Mouse (Mus musculus): Measurements from ENCODE around the gene Txn1. TPM values are rescaled to one million over a fixed set of nuclear protein-coding genes. Genes with fewer than 3 reads are reported as not detected.

Gene Txn1
- 385 and 393 TPM in 2 replicates for polyA plus RNA-seq (2015; fragmentation: Nextera tagmentation; extraction: Ambion mirVana)

GRCm38 (mm10) chr4:57956029-57956960, at the start of gene Txn1:
Txn1 (minus strand) TSS chr4:57956411.
- peak within 1 kb of the TSS; percentile 63 for H3K4me2 ChIP-seq (replicated peaks)
- peak; percentile 99 for ATAC-seq (ENCODE audit: insufficient number of reproducible peaks, low FRiP score, low TSS enrichment, low read depth)
- peaks cover 34% of the 10 kb centered on the region for H3K4me1 ChIP-seq
- H3K27me3 ChIP-seq = no peaks in the 10 kb centered on the region
- peak within 1 kb of the TSS; percentile 76 for H3K9ac ChIP-seq
- H3K36me3 ChIP-seq = peaks cover 7% of the 10 kb centered on the region
- no peaks in the 10 kb centered on the region for H3K9me3 ChIP-seq (replicated peaks)
- peak within 1 kb of the TSS; percentile 87 for H3K4me3 ChIP-seq (replicated peaks)
- H3K27ac ChIP-seq (replicated peaks) = peak within 1 kb of the TSS; percentile 95
- under 1% methylated on average over 71 of the region's 71 CpGs for WGBS

DNA sequence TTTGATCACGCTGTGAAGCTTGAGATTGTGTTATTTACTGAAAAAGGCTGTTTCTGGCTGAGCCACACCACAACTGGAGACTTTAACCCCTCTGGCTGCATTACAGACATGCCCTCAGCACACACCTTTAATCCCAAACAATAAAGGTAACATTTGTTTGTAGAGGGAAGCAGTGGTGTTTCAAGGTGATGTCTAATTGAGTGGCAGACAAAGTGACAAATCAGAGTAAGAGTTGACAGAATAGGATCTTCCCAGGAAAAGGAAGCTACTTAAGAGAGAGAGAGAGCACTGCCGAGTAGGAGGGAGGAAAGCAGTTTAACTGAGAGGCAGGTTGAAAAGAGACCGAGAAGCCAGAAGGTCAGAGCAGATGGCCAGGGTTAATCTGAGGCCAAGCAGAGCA, 47.3 kb upstream of the Txn1 start:
- no peak for ATAC-seq (ENCODE audit: insufficient number of reproducible peaks, low FRiP score, low TSS enrichment, low read depth)
- Histone ChIP-seq H3K27me3 (no peaks in the 10 kb centered on the region), H3K27ac (replicated peaks) (no peak overlapping the region), H3K9ac (no peak overlapping the region), H3K9me3 (replicated peaks) (no peaks in the 10 kb centered on the region), H3K36me3 (no peaks in the 10 kb centered on the region), H3K4me2 (replicated peaks) (no peak overlapping the region), H3K4me3 (replicated peaks) (no peak overlapping the region), H3K4me1 (no peaks in the 10 kb centered on the region)
- 52% methylated on average over 3 of the region's 3 CpGs for WGBS

DNA sequence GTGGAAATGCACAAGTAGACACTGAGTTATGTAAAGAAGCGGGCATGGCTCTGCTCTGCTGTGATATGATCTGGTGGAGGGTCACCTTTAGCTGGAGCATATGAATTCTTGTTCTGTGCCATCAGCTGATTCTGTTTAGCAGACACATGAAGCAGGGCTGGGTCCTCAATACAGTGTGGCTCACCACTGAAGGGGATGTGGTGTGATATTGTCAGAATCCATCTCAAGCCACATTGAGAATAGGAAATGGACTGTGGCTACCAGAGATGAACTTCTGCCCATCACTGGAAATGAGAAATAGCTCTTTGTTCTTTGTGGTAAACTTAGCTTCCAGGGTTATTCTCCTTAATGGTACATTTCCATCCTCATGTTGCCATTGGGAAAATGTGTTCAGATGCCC, 35.2 kb upstream of the Txn1 start:
- no peak for ATAC-seq (ENCODE audit: insufficient number of reproducible peaks, low FRiP score, low TSS enrichment, low read depth)

DNA sequence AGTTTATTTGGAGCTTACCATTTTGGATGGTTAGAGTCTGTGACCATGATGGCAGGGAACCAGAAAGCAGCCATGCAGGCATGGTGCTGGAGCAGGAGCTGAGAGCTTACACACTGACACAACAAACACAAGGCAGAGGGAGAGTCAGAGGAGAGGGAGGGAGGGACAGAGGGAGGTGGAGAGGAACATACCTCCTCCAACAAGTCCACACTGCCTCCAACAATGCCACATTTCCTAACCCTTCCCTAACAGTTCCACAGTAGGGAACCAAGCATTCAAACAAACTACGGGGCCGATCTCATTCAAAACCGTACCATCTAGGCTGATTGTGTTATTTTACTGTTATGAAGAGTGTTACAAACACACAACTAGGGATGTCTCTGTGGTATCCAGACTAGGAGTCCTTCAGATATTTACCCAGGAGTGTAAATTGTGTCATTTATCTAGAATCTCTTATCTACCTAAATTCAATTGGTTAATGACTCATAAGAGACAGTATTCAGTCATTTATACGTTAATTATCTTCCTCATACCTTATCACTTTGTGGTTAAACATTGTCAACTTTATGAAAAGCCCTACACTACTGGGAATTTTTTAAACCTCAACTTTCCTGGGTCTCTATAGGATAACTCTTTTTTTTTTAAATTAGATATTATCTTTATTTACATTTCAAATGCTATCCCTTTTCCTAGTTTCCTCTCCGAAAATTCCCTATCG, 18.3 kb upstream of the Txn1 start:
- H3K4me3 ChIP-seq (replicated peaks) = no peak overlapping the region
- H3K9ac ChIP-seq = no peak overlapping the region
- no peaks in the 10 kb centered on the region for H3K27me3 ChIP-seq
- no peaks in the 10 kb centered on the region for H3K9me3 ChIP-seq (replicated peaks)
- H3K27ac ChIP-seq (replicated peaks) = no peak overlapping the region
- no peak overlapping the region for H3K4me2 ChIP-seq (replicated peaks)
- 91% methylated on average over 6 of the region's 6 CpGs for WGBS
- no peak for ATAC-seq (ENCODE audit: insufficient number of reproducible peaks, low FRiP score, low TSS enrichment, low read depth)
- no peaks in the 10 kb centered on the region for H3K36me3 ChIP-seq
- no peaks in the 10 kb centered on the region for H3K4me1 ChIP-seq

More for the DNA sequence above, 35.2 kb upstream of the Txn1 start:
- H3K4me3 ChIP-seq (replicated peaks) = no peak overlapping the region
- WGBS = 92% methylated on average over 1 of the region's 1 CpGs
- no peaks in the 10 kb centered on the region for H3K9me3 ChIP-seq (replicated peaks)
- H3K4me2 ChIP-seq (replicated peaks) = no peak overlapping the region
- no peaks in the 10 kb centered on the region for H3K27me3 ChIP-seq
- no peak overlapping the region for H3K27ac ChIP-seq (replicated peaks)
- H3K9ac ChIP-seq = no peak overlapping the region
- no peaks in the 10 kb centered on the region for H3K4me1 ChIP-seq
- H3K36me3 ChIP-seq = no peaks in the 10 kb centered on the region

DNA sequence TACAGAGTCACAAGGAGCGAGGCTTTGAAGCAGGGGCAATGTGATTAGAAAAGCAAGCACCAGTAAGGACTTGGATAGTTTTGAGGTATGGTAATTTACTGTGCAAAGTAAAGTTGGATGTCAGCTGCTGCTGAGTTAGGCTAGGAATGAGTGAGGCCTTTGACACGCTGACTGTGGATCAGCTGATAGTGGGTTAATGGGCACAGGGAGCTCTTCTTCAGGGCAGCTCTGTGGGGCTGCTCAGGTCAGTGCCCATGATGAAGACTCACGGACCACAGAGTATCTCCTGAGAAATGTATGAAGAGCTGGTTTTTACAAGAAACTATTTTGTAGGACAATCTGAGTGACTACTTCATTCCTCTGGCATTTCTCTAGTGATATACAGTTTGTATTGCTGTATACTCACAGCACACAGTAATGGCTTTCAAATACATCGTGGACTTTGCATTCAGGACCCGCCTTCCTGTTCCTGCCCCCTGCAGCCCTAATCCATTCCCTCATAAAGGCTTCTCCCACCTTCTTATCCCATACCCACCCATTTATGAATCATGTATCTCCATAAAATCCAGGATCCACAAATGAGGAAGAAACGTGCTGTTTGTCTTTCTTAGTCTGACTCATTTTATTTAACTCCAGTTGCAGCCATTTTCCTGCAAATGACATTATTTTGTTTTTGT, 17.5 kb upstream of the Txn1 start:
- Histone ChIP-seq H3K9ac (no peak overlapping the region), H3K36me3 (no peaks in the 10 kb centered on the region), H3K4me3 (replicated peaks) (no peak overlapping the region), H3K9me3 (replicated peaks) (no peaks in the 10 kb centered on the region), H3K4me2 (replicated peaks) (no peak overlapping the region), H3K27ac (replicated peaks) (no peak overlapping the region), H3K4me1 (no peaks in the 10 kb centered on the region), H3K27me3 (no peaks in the 10 kb centered on the region)
- WGBS = 82% methylated on average over 6 of the region's 6 CpGs
- no peak for ATAC-seq (ENCODE audit: insufficient number of reproducible peaks, low FRiP score, low TSS enrichment, low read depth)

GRCm38 (mm10) chr4:57970285-57970684, 14.1 kb upstream of the Txn1 start:
- Histone ChIP-seq H3K9ac (no peak overlapping the region), H3K27me3 (no peaks in the 10 kb centered on the region), H3K9me3 (replicated peaks) (no peaks in the 10 kb centered on the region), H3K4me3 (replicated peaks) (no peak overlapping the region), H3K4me2 (replicated peaks) (no peak overlapping the region), H3K36me3 (no peaks in the 10 kb centered on the region), H3K4me1 (no peaks in the 10 kb centered on the region), H3K27ac (replicated peaks) (no peak overlapping the region)
- ATAC-seq (ENCODE audit: insufficient number of reproducible peaks, low FRiP score, low TSS enrichment, low read depth) = 0 out of 2 replicates have a peak, but pooled peaks have one; percentile 43

- 44% methylated on average over 3 of the region's 3 CpGs for WGBS
- no peak overlapping the region for H3K4me3 ChIP-seq (replicated peaks)
- no peaks in the 10 kb centered on the region for H3K36me3 ChIP-seq
- no peaks in the 10 kb centered on the region for H3K27me3 ChIP-seq
- no peak for ATAC-seq (ENCODE audit: insufficient number of reproducible peaks, low FRiP score, low TSS enrichment, low read depth)
- no peaks in the 10 kb centered on the region for H3K9me3 ChIP-seq (replicated peaks)
- no peak overlapping the region for H3K27ac ChIP-seq (replicated peaks)
- no peak overlapping the region for H3K9ac ChIP-seq
- no peaks in the 10 kb centered on the region for H3K4me1 ChIP-seq
- H3K4me2 ChIP-seq (replicated peaks) = no peak overlapping the region
These were observed 11.0 kb upstream of the Txn1 start for GRCm38 (mm10) chr4:57967195-57967594.

DNA sequence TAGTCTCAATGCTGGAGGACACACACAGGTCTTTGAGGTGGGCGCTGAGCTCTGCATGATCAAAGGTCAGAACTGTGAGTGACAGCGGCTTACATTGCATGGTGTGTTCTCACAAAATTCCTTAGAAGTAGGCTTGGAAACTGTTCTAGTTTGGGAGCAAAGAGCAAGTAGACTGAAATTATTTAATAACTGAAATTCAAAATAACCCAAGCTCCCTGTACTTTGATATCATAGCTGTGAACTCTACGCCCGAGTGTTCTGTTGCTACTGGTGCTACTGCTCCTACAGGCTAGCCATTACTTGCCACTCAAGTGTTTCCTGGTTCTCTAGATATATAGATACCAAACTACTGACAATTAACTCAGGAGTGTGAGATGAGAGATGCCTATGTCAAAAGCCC, 9.3 kb upstream of the Txn1 start:
- H3K9me3 ChIP-seq (replicated peaks) = no peaks in the 10 kb centered on the region
- 85% methylated on average over 4 of the region's 4 CpGs for WGBS
- no peak overlapping the region for H3K27ac ChIP-seq (replicated peaks)
- no peaks in the 10 kb centered on the region for H3K36me3 ChIP-seq
- no peak overlapping the region for H3K4me3 ChIP-seq (replicated peaks)
- no peaks in the 10 kb centered on the region for H3K27me3 ChIP-seq
- no peak overlapping the region for H3K4me2 ChIP-seq (replicated peaks)
- no peak overlapping the region for H3K9ac ChIP-seq
- ATAC-seq (ENCODE audit: insufficient number of reproducible peaks, low FRiP score, low TSS enrichment, low read depth) = no peak
- no peaks in the 10 kb centered on the region for H3K4me1 ChIP-seq

- WGBS = 53% methylated on average over 1 of the region's 1 CpGs
- H3K27ac ChIP-seq (replicated peaks) = no peak overlapping the region
- H3K9ac ChIP-seq = no peak overlapping the region
- no peaks in the 10 kb centered on the region for H3K36me3 ChIP-seq
- H3K4me1 ChIP-seq = no peaks in the 10 kb centered on the region
- H3K4me3 ChIP-seq (replicated peaks) = no peak overlapping the region
- no peak overlapping the region for H3K4me2 ChIP-seq (replicated peaks)
- H3K27me3 ChIP-seq = no peaks in the 10 kb centered on the region
- no peaks in the 10 kb centered on the region for H3K9me3 ChIP-seq (replicated peaks)
- ATAC-seq (ENCODE audit: insufficient number of reproducible peaks, low FRiP score, low TSS enrichment, low read depth) = no peak
These were observed 7.9 kb upstream of the Txn1 start for GRCm38 (mm10) chr4:57964143-57964542.

DNA sequence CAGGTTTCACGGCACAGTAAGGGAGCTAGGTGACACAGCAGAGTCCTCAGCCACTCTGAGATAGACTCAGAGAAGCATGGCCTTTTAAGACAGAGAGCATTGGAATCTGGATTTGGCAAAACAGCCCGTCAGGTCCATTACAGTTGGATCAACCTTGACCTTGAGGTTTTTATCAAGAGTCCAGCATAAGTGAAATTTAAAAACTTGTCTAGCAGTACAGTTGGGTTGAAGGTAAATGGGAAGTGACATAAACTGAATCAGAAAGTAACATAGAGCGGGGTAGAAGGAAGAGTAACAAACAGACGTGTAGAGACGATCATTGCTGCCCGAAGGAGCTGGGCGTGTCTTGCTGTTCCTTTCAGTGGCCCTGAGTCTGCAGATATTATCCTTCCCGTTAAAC, 2.8 kb upstream of the Txn1 start:
- WGBS = 78% methylated on average over 8 of the region's 8 CpGs
- no peak for ATAC-seq (ENCODE audit: insufficient number of reproducible peaks, low FRiP score, low TSS enrichment, low read depth)
- H3K4me3 ChIP-seq (replicated peaks) = no peak overlapping the region
- H3K4me1 ChIP-seq = peaks cover 28% of the 10 kb centered on the region
- no peaks in the 10 kb centered on the region for H3K27me3 ChIP-seq
- no peaks in the 10 kb centered on the region for H3K36me3 ChIP-seq
- H3K4me2 ChIP-seq (replicated peaks) = no peak overlapping the region
- no peak overlapping the region for H3K9ac ChIP-seq
- H3K27ac ChIP-seq (replicated peaks) = no peak overlapping the region
- no peaks in the 10 kb centered on the region for H3K9me3 ChIP-seq (replicated peaks)

- no peak for ATAC-seq (ENCODE audit: insufficient number of reproducible peaks, low FRiP score, low TSS enrichment, low read depth)
- no peaks in the 10 kb centered on the region for H3K27me3 ChIP-seq
- H3K36me3 ChIP-seq = no peaks in the 10 kb centered on the region
- WGBS = 57% methylated on average over 9 of the region's 9 CpGs
- no peak overlapping the region for H3K9ac ChIP-seq
- peaks cover 34% of the 10 kb centered on the region for H3K4me1 ChIP-seq
- no peak overlapping the region for H3K4me3 ChIP-seq (replicated peaks)
- no peak overlapping the region for H3K27ac ChIP-seq (replicated peaks)
- no peak overlapping the region for H3K4me2 ChIP-seq (replicated peaks)
- no peaks in the 10 kb centered on the region for H3K9me3 ChIP-seq (replicated peaks)
These were observed 1.9 kb upstream of the Txn1 start for GRCm38 (mm10) chr4:57958098-57958497.
